ENCODE assay signal across 11 mouse cellular contexts in genomic region chr10:22698158-22698953, GRCm38 (mm10). TPM values are rescaled to one million over a fixed set of nuclear protein-coding genes. Genes with fewer than 3 reads are reported as not detected.
DNase-seq lines count a peak whose midpoint lies in the region; ATAC-seq and TF ChIP-seq lines count a peak whose summit lies in the region.
"Had no signal": no experiment of that assay in that cellular context is flagged by ENCODE, and none has a peak within 500 bp of the region (broad histone marks: within the 10 kb centered on the region; RNA-seq: fewer than 3 reads in every experiment).

No protein-coding gene starts in this region.

- no peak overlapping the region for H3K9ac ChIP-seq in lung, embryonic 14.5 days
- no peak overlapping the region for H3K9ac ChIP-seq in liver, embryonic 12.5 days
- H3K9ac ChIP-seq in midbrain, embryonic 13.5 days (replicated peaks) = no peak overlapping the region
- H3K9ac ChIP-seq: embryonic facial prominence, embryonic 12.5 days had no signal

- no peak overlapping the region for H3K4me3 ChIP-seq in heart, embryonic 10.5 days
- no peak overlapping the region for H3K4me3 ChIP-seq in lung, embryonic 14.5 days (ENCODE audit: low read depth, low read length)
- H3K4me3 ChIP-seq in liver, embryonic 12.5 days = no peak overlapping the region
- H3K4me3 ChIP-seq in midbrain, embryonic 13.5 days (replicated peaks) = no peak overlapping the region
- H3K4me3 ChIP-seq: embryonic facial prominence, embryonic 12.5 days had no signal

- no peak overlapping the region for H3K4me2 ChIP-seq in lung, embryonic 14.5 days
- H3K4me2 ChIP-seq in liver, embryonic 12.5 days = no peak overlapping the region
- H3K4me2 ChIP-seq in midbrain, embryonic 13.5 days (replicated peaks) = no peak overlapping the region
- H3K4me2 ChIP-seq: embryonic facial prominence, embryonic 12.5 days had no signal

- 76% methylated on average over 9 of the region's 9 CpGs for WGBS in heart, embryonic 10.5 days
- WGBS in lung, embryonic 14.5 days = 61% methylated on average over 9 of the region's 9 CpGs
- 71% methylated on average over 9 of the region's 9 CpGs for WGBS in liver, embryonic 12.5 days (ENCODE audit: insufficient replicate concordance)
- WGBS in midbrain, embryonic 13.5 days = 91% methylated on average over 9 of the region's 9 CpGs

- H3K27me3 ChIP-seq in heart, embryonic 10.5 days (ENCODE audit: insufficient read depth, poor library complexity, severe bottlenecking) = no peaks in the 10 kb centered on the region
- no peaks in the 10 kb centered on the region for H3K27me3 ChIP-seq in lung, embryonic 14.5 days (ENCODE audit: insufficient read depth, low read length)
- H3K27me3 ChIP-seq in liver, embryonic 12.5 days (replicated peaks) = no peaks in the 10 kb centered on the region
- H3K27me3 ChIP-seq in midbrain, embryonic 13.5 days = no peaks in the 10 kb centered on the region
- H3K27me3 ChIP-seq: CH12.LX; embryonic facial prominence, embryonic 12.5 days had no signal

- no peak for TF ChIP-seq CTCF in lung, embryonic 14.5 days (IDR thresholded peaks at IDR 0.05; ENCODE audit: low read depth)

- H3K36me3 ChIP-seq in heart, embryonic 10.5 days = peaks cover 10% of the 10 kb centered on the region
- 0 out of 2 replicates have a peak, but pooled peaks cover 13% of the 10 kb centered on the region for H3K36me3 ChIP-seq in lung, embryonic 14.5 days (ENCODE audit: insufficient read depth)
- peaks cover 9% of the 10 kb centered on the region for H3K36me3 ChIP-seq in liver, embryonic 12.5 days
- H3K36me3 ChIP-seq in midbrain, embryonic 13.5 days = peaks cover 31% of the 10 kb centered on the region

- no peak overlapping the region for H3K27ac ChIP-seq in heart, embryonic 10.5 days
- peak overlapping the region; percentile 36; the same call in 1 of the 2 replicates for H3K27ac ChIP-seq in lung, embryonic 14.5 days (ENCODE audit: low read depth)
- no peak overlapping the region for H3K27ac ChIP-seq in liver, embryonic 12.5 days
- no peak overlapping the region for H3K27ac ChIP-seq in midbrain, embryonic 13.5 days
- H3K27ac ChIP-seq: embryonic facial prominence, embryonic 12.5 days had no signal

- no peaks in the 10 kb centered on the region for H3K9me3 ChIP-seq in heart, embryonic 10.5 days
- H3K9me3 ChIP-seq in lung, embryonic 14.5 days (ENCODE audit: low read depth, low read length) = no peaks in the 10 kb centered on the region
- H3K9me3 ChIP-seq in liver, embryonic 12.5 days (replicated peaks) = no peaks in the 10 kb centered on the region
- H3K9me3 ChIP-seq in midbrain, embryonic 13.5 days = no peaks in the 10 kb centered on the region
- H3K9me3 ChIP-seq: embryonic facial prominence, embryonic 12.5 days had no signal

- peaks cover 27% of the 10 kb centered on the region for H3K4me1 ChIP-seq in heart, embryonic 10.5 days
- no peaks in the 10 kb centered on the region for H3K4me1 ChIP-seq in lung, embryonic 14.5 days (ENCODE audit: insufficient read depth)
- no peaks in the 10 kb centered on the region for H3K4me1 ChIP-seq in liver, embryonic 12.5 days
- peaks cover 6% of the 10 kb centered on the region; the same call in 1 of the 2 replicates for H3K4me1 ChIP-seq in midbrain, embryonic 13.5 days (replicated peaks)
- H3K4me1 ChIP-seq: embryonic facial prominence, embryonic 12.5 days had no signal

- peak; percentile 84 for DNase-seq in heart, adult 11 months
- DNase-seq in heart, embryonic 10.5 days (ENCODE audit: low spot score) = no peak
- DNase-seq in urinary bladder, adult 18-20 months (ENCODE audit: low spot score in 2 of 2) = peak; percentile 62 to 78
- DNase-seq in urinary bladder, postnatal 10 days (ENCODE audit: low spot score) = no peak
- DNase-seq in lung, embryonic 14.5 days = peak; percentile 45
- DNase-seq in yolk sac, embryonic 10.5 days (ENCODE audit: low spot score) = peak; percentile 59

- ATAC-seq in lung, embryonic 14.5 days (ENCODE audit: insufficient read depth) = peak; percentile 75
- ATAC-seq in liver, embryonic 12.5 days = no peak
- ATAC-seq in midbrain, embryonic 13.5 days = no peak
- ATAC-seq: hindbrain, embryonic 16.5 days had no signal

RNA-seq across cellular contexts. Expression of gene Tbpl1, which starts 33.4 kb away (rescaled TPM):
- polyA plus RNA-seq in heart, embryonic 10.5 days (2016; fragmentation: Nextera tagmentation; extraction: Ambion mirVana) = 46.8 and 58.0 TPM in 2 replicates
- polyA plus RNA-seq in lung, embryonic 14.5 days (2014; fragmentation: Nextera tagmentation; extraction: Ambion mirVana) = 60.8 and 63.5 TPM in 2 replicates
- polyA plus RNA-seq in liver, embryonic 12.5 days (2016; fragmentation: Nextera tagmentation; extraction: Ambion mirVana) = 34.4 and 34.7 TPM in 2 replicates
- polyA plus RNA-seq in midbrain, embryonic 13.5 days (2015; fragmentation: Nextera tagmentation; extraction: Ambion mirVana) = 124 and 127 TPM in 2 replicates

RNA-seq across cellular contexts. Expression of gene Slc2a12, which starts 53.5 kb away (rescaled TPM):
- 1.2 and 2.4 TPM in 2 replicates for polyA plus RNA-seq in heart, embryonic 10.5 days (2016; fragmentation: Nextera tagmentation; extraction: Ambion mirVana)
- polyA plus RNA-seq in lung, embryonic 14.5 days (2014; fragmentation: Nextera tagmentation; extraction: Ambion mirVana) = 1.1 and 1.3 TPM in 2 replicates
- polyA plus RNA-seq in liver, embryonic 12.5 days (2016; fragmentation: Nextera tagmentation; extraction: Ambion mirVana) = 0.18 and 0.24 TPM in 2 replicates
- 3.5 and 4.2 TPM in 2 replicates for polyA plus RNA-seq in midbrain, embryonic 13.5 days (2015; fragmentation: Nextera tagmentation; extraction: Ambion mirVana)

Comparison
In these comparisons a context has a peak if more than half of its experiments do, and no peak if none do; other contexts are left out.
1. DNase-seq: peak in heart, adult 11 months (single experiment), urinary bladder, adult 18-20 months (2 of 2), lung, embryonic 14.5 days (single experiment) and yolk sac, embryonic 10.5 days (single experiment); none in heart, embryonic 10.5 days (single experiment) and urinary bladder, postnatal 10 days (single experiment).